In the genomic region with DNA sequence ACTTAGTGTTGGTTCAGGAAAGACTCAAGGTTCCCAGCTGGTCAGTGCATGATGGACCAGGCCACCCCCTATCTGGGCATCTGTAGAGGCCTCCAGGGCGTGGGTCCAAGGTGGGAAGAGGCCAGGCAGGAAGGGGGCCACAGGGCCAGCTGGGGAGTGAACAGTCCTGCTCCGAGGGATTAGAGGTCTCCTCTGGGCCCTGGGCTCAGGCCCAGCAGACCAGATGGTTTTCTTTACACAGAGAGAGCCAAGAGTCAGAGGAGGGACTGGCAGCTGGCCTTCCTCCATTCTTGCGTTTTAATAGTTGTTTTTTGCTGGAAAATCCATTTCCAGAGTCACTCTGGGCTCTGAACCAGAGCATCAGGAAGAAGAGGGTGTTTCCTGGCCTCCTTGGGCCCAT, we compare ENCODE assay signal across 9 mouse cellular contexts. TPM values are rescaled to one million over a fixed set of nuclear protein-coding genes. Genes with fewer than 3 reads are reported as not detected.
DNase-seq lines count a peak whose midpoint lies in the region; ATAC-seq and TF ChIP-seq lines count a peak whose summit lies in the region.
"Had no signal": no experiment of that assay in that cellular context is flagged by ENCODE, and none has a peak within 500 bp of the region (broad histone marks: within the 10 kb centered on the region; RNA-seq: fewer than 3 reads in every experiment).

No protein-coding gene starts in this region.

- H3K27me3 ChIP-seq in liver, embryonic 14.5 days (ENCODE audit: control insufficient read depth, insufficient read depth, low read length) = no peaks in the 10 kb centered on the region
- H3K27me3 ChIP-seq in liver, postnatal 0 days (ENCODE audit: insufficient read depth, low read length) = no peaks in the 10 kb centered on the region
- H3K27me3 ChIP-seq in midbrain, embryonic 13.5 days = no peaks in the 10 kb centered on the region
- no peaks in the 10 kb centered on the region for H3K27me3 ChIP-seq in liver, embryonic 11.5 days (replicated peaks; ENCODE audit: control insufficient read depth, insufficient read depth, low read length)
- H3K27me3 ChIP-seq: Patski had no signal

- no peak overlapping the region for H3K9ac ChIP-seq in liver, embryonic 14.5 days (replicated peaks)
- H3K9ac ChIP-seq in liver, postnatal 0 days (replicated peaks) = no peak overlapping the region
- no peak overlapping the region for H3K9ac ChIP-seq in midbrain, embryonic 13.5 days (replicated peaks)
- no peak overlapping the region for H3K9ac ChIP-seq in liver, embryonic 11.5 days (ENCODE audit: low read depth, low read length)

- no peaks in the 10 kb centered on the region for H3K4me1 ChIP-seq in liver, embryonic 14.5 days (replicated peaks; ENCODE audit: control insufficient read depth in 2 of 2, insufficient read depth in 2 of 2, low read length in 1 of 2)
- H3K4me1 ChIP-seq in liver, postnatal 0 days (ENCODE audit: insufficient read depth) = no peaks in the 10 kb centered on the region
- H3K4me1 ChIP-seq in embryonic fibroblast, embryonic 13.5 days (ENCODE audit: control insufficient read depth, insufficient read depth, low read length) = peaks cover 3% of the 10 kb centered on the region; the same call in 1 of the 2 replicates
- H3K4me1 ChIP-seq in midbrain, embryonic 13.5 days (replicated peaks) = no peaks in the 10 kb centered on the region
- H3K4me1 ChIP-seq in liver, embryonic 11.5 days (replicated peaks; ENCODE audit: control insufficient read depth, insufficient read depth, low read length) = no peaks in the 10 kb centered on the region

- no peak overlapping the region for H3K27ac ChIP-seq in liver, embryonic 14.5 days
- no peak overlapping the region for H3K27ac ChIP-seq in liver, postnatal 0 days (ENCODE audit: low read depth)
- H3K27ac ChIP-seq in embryonic fibroblast, embryonic 13.5 days (ENCODE audit: insufficient read depth, low read length) = 0 out of 2 replicates have a peak overlapping the region, but pooled peaks have one; percentile 16
- H3K27ac ChIP-seq in midbrain, embryonic 13.5 days = peak overlapping the region; percentile 54
- no peak overlapping the region for H3K27ac ChIP-seq in liver, embryonic 11.5 days (ENCODE audit: low read depth, low read length)

- no peak for TF ChIP-seq EP300 in liver, embryonic 14.5 days (IDR thresholded peaks at IDR 0.05; ENCODE audit: low read depth)
- TF ChIP-seq EP300 in liver, postnatal 0 days (IDR thresholded peaks at IDR 0.05; ENCODE audit: low read depth) = no peak

- TF ChIP-seq CTCF in liver, embryonic 14.5 days (IDR thresholded peaks at IDR 0.05; ENCODE audit: low read depth) = no peak
- TF ChIP-seq CTCF in liver, postnatal 0 days (IDR thresholded peaks at IDR 0.05; ENCODE audit: low read depth) = no peak
- TF ChIP-seq CTCF in embryonic fibroblast, embryonic 13.5 days (IDR thresholded peaks at IDR 0.05; ENCODE audit: borderline replicate concordance, insufficient read depth, low read length) = no peak

- no peak for TF ChIP-seq POLR2A in embryonic fibroblast, embryonic 13.5 days (IDR thresholded peaks at IDR 0.05; ENCODE audit: low read depth, low read length)

- peaks cover 41% of the 10 kb centered on the region for H3K36me3 ChIP-seq in liver, embryonic 14.5 days (replicated peaks; ENCODE audit: control insufficient read depth, insufficient read depth, low read depth)
- H3K36me3 ChIP-seq in liver, postnatal 0 days (replicated peaks; ENCODE audit: insufficient read depth, low read length) = peaks cover 50% of the 10 kb centered on the region
- peaks cover 87% of the 10 kb centered on the region for H3K36me3 ChIP-seq in midbrain, embryonic 13.5 days
- H3K36me3 ChIP-seq in liver, embryonic 11.5 days (ENCODE audit: control insufficient read depth, insufficient read depth, low read length) = peaks cover 44% of the 10 kb centered on the region

- H3K9me3 ChIP-seq in liver, embryonic 14.5 days (ENCODE audit: control insufficient read depth, low read length) = no peaks in the 10 kb centered on the region
- H3K9me3 ChIP-seq in liver, postnatal 0 days (ENCODE audit: low read length) = no peaks in the 10 kb centered on the region
- H3K9me3 ChIP-seq in midbrain, embryonic 13.5 days = no peaks in the 10 kb centered on the region
- H3K9me3 ChIP-seq in liver, embryonic 11.5 days (ENCODE audit: control insufficient read depth, low read length) = no peaks in the 10 kb centered on the region

- no peak overlapping the region for H3K4me3 ChIP-seq in liver, embryonic 14.5 days (ENCODE audit: insufficient read depth in 1 of 2, low read depth in 2 of 2, low read length in 2 of 2)
- no peak overlapping the region for H3K4me3 ChIP-seq in liver, postnatal 0 days (ENCODE audit: low read depth, low read length)
- H3K4me3 ChIP-seq in embryonic fibroblast, embryonic 13.5 days (ENCODE audit: insufficient read depth, low read length) = no peak overlapping the region
- H3K4me3 ChIP-seq in midbrain, embryonic 13.5 days (replicated peaks) = no peak overlapping the region
- no peak overlapping the region for H3K4me3 ChIP-seq in liver, embryonic 11.5 days (ENCODE audit: low read depth, low read length)

- WGBS in liver, embryonic 14.5 days (ENCODE audit: insufficient replicate concordance) = 82% methylated on average over 3 of the region's 3 CpGs
- 77% methylated on average over 3 of the region's 3 CpGs for WGBS in liver, postnatal 0 days (ENCODE audit: insufficient replicate concordance)
- 85% methylated on average over 3 of the region's 3 CpGs for WGBS in midbrain, embryonic 13.5 days
- 79% methylated on average over 3 of the region's 3 CpGs for WGBS in liver, embryonic 11.5 days

- no peak for DNase-seq in liver, embryonic 14.5 days (ENCODE audit: low read depth in 3 of 3, low spot score in 3 of 3)
- no peak for DNase-seq in liver, postnatal 0 days
- peak; percentile 80 for DNase-seq in heart, postnatal 4 days
- DNase-seq in layer of hippocampus, postnatal 14 days (ENCODE audit: low spot score in 2 of 2) = peak; percentile 52 to 72
- DNase-seq in urinary bladder, postnatal 25 days (ENCODE audit: low spot score) = peak; percentile 62
- DNase-seq in liver, embryonic 11.5 days (ENCODE audit: low spot score) = no peak

- no peak overlapping the region for H3K4me2 ChIP-seq in liver, embryonic 14.5 days (ENCODE audit: low read depth)
- no peak overlapping the region for H3K4me2 ChIP-seq in liver, postnatal 0 days (ENCODE audit: low read depth, low read length)
- H3K4me2 ChIP-seq in midbrain, embryonic 13.5 days (replicated peaks) = no peak overlapping the region
- H3K4me2 ChIP-seq in liver, embryonic 11.5 days = no peak overlapping the region

- ATAC-seq in liver, embryonic 14.5 days (ENCODE audit: insufficient read depth) = 0 out of 2 replicates have a peak, but pooled peaks have one; percentile 10
- no peak for ATAC-seq in liver, postnatal 0 days
- 0 out of 2 replicates have a peak, but pooled peaks have one; percentile 24 for ATAC-seq in midbrain, embryonic 13.5 days
- no peak for ATAC-seq in liver, embryonic 11.5 days (replicated peaks; ENCODE audit: low FRiP score)
- ATAC-seq: Patski had no signal

RNA-seq across cellular contexts. Expression of gene Spon2, which starts 27.4 kb away (rescaled TPM):
- polyA plus RNA-seq in liver, embryonic 14.5 days (2012; rRNA removed) = 6.9 and 7.6 TPM in 2 replicates
- polyA plus RNA-seq in liver, embryonic 14.5 days (2014; fragmentation: Nextera tagmentation; extraction: Ambion mirVana) = 10.4 and 12.0 TPM in 2 replicates
- polyA plus RNA-seq in liver, postnatal 0 days (2015; fragmentation: Nextera tagmentation; extraction: Ambion mirVana) = 12.6 and 19.7 TPM in 2 replicates
- polyA plus RNA-seq in embryonic fibroblast, embryonic 13.5 days (2011; ENCODE audit: insufficient read length, low read depth, missing spikeins) = 4.7 and 6.4 TPM in 2 replicates
- total RNA-seq in heart, postnatal 4 days (2021) = 10 to 100 TPM; 56.8 to 62.9 TPM
- under 1 TPM; 0.21 to 0.30 TPM for total RNA-seq in layer of hippocampus, postnatal 14 days (2021)
- 1.1 and 1.9 TPM in 2 replicates for polyA plus RNA-seq in midbrain, embryonic 13.5 days (2015; fragmentation: Nextera tagmentation; extraction: Ambion mirVana)
- 7.5 and 8.5 TPM in 2 replicates for polyA plus RNA-seq in liver, embryonic 11.5 days (2014; fragmentation: Nextera tagmentation; extraction: Ambion mirVana)

RNA-seq across cellular contexts. Expression of gene Ctbp1, which starts 29.1 kb away (rescaled TPM):
- 85.0 and 107 TPM in 2 replicates for polyA plus RNA-seq in liver, embryonic 14.5 days (2012; rRNA removed)
- polyA plus RNA-seq in liver, embryonic 14.5 days (2014; fragmentation: Nextera tagmentation; extraction: Ambion mirVana) = 165 and 191 TPM in 2 replicates
- 91.1 and 93.8 TPM in 2 replicates for polyA plus RNA-seq in liver, postnatal 0 days (2015; fragmentation: Nextera tagmentation; extraction: Ambion mirVana)
- 133 and 175 TPM in 2 replicates for polyA plus RNA-seq in embryonic fibroblast, embryonic 13.5 days (2011; ENCODE audit: insufficient read length, low read depth, missing spikeins)
- 100 to 1,000 TPM; 264 to 274 TPM for total RNA-seq in heart, postnatal 4 days (2021)
- total RNA-seq in layer of hippocampus, postnatal 14 days (2021) = 100 to 1,000 TPM; 272 to 273 TPM
- polyA plus RNA-seq in midbrain, embryonic 13.5 days (2015; fragmentation: Nextera tagmentation; extraction: Ambion mirVana) = 527 and 571 TPM in 2 replicates
- polyA plus RNA-seq in liver, embryonic 11.5 days (2014; fragmentation: Nextera tagmentation; extraction: Ambion mirVana) = 322 and 344 TPM in 2 replicates

Comparison
In these comparisons a context has a peak if more than half of its experiments do, and no peak if none do; other contexts are left out.
1. ATAC-seq: peak in liver, embryonic 14.5 days (single experiment) and midbrain, embryonic 13.5 days (single experiment); none in liver, postnatal 0 days (single experiment) and liver, embryonic 11.5 days (single experiment).
2. DNase-seq: peak in heart, postnatal 4 days (single experiment), layer of hippocampus, postnatal 14 days (2 of 2) and urinary bladder, postnatal 25 days (single experiment); none in liver, embryonic 14.5 days (0 of 3), liver, postnatal 0 days (single experiment) and liver, embryonic 11.5 days (single experiment).
3. H3K27ac ChIP-seq: peak in embryonic fibroblast, embryonic 13.5 days (single experiment) and midbrain, embryonic 13.5 days (single experiment); none in liver, embryonic 14.5 days (single experiment), liver, postnatal 0 days (single experiment) and liver, embryonic 11.5 days (single experiment).